Mouse (Mus musculus): ENCODE measurements at regions not wholly inside any gene's neighbourhood (a gene's known extent, or its start where the extent isn't known, plus 50 kb on each side); places are given as distances from the start of the nearest gene placed in this dataset.

- no peak for TF ChIP-seq POLR2A (IDR thresholded peaks at IDR 0.05; ENCODE audit: control insufficient read depth, low read depth, low read length)
- TF ChIP-seq CTCF (IDR thresholded peaks at IDR 0.05; ENCODE audit: control insufficient read depth, insufficient read depth, insufficient replicate concordance, low read depth, low read length), result no peak
- no peak overlapping the region for H3K4me3 ChIP-seq (ENCODE audit: control insufficient read depth, low read depth, low read length)
- H3K27me3 ChIP-seq (ENCODE audit: control insufficient read depth, insufficient read depth, low read length), result no peaks in the 10 kb centered on the region
- H3K27ac ChIP-seq (ENCODE audit: control insufficient read depth, insufficient read depth, low read depth, low read length), result no peak overlapping the region
- no peaks in the 10 kb centered on the region for H3K4me1 ChIP-seq (ENCODE audit: control insufficient read depth, insufficient read depth, low read length)
- no peaks in the 10 kb centered on the region for H3K36me3 ChIP-seq (ENCODE audit: control insufficient read depth, insufficient read depth, low read length)
Observed at GRCm38 (mm10) chr16:92955508-92955907, 129.6 kb upstream of the Runx1 start.

DNA sequence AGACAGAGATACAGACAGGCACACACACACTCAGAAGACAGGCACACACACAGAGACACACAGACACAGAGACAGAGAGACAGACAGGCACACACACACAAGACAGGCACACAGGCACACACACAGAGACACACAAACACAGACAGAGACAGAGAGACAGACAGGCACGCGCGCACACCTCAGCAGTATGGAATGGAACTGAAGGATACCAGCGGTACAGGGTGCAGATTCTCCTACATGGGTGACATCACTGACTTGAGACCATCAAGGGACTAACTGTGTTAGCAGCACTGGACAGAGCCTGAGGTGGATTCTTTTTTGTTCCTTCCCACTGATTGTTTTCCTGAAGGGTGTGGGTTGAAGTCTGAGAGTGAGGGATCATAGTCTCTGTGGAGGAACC, 129.1 kb upstream of the Runx1 start:
- Histone ChIP-seq H3K36me3 (ENCODE audit: control insufficient read depth, insufficient read depth, low read length) (no peaks in the 10 kb centered on the region), H3K27ac (ENCODE audit: control insufficient read depth, insufficient read depth, low read depth, low read length) (no peak overlapping the region), H3K4me3 (ENCODE audit: control insufficient read depth, low read depth, low read length) (no peak overlapping the region), H3K27me3 (ENCODE audit: control insufficient read depth, insufficient read depth, low read length) (no peaks in the 10 kb centered on the region), H3K4me1 (ENCODE audit: control insufficient read depth, insufficient read depth, low read length) (no peaks in the 10 kb centered on the region)
- no peak for TF ChIP-seq CTCF (IDR thresholded peaks at IDR 0.05; ENCODE audit: control insufficient read depth, insufficient read depth, insufficient replicate concordance, low read depth, low read length)
- TF ChIP-seq POLR2A (IDR thresholded peaks at IDR 0.05; ENCODE audit: control insufficient read depth, low read depth, low read length), result no peak

GRCm38 (mm10) chr16:92953936-92954654, 128.1 kb upstream of the Runx1 start:
- H3K36me3 ChIP-seq (ENCODE audit: control insufficient read depth, insufficient read depth, low read length), result no peaks in the 10 kb centered on the region
- no peaks in the 10 kb centered on the region for H3K4me1 ChIP-seq (ENCODE audit: control insufficient read depth, insufficient read depth, low read length)
- TF ChIP-seq CTCF (IDR thresholded peaks at IDR 0.05; ENCODE audit: control insufficient read depth, insufficient read depth, insufficient replicate concordance, low read depth, low read length) (no peak), POLR2A (IDR thresholded peaks at IDR 0.05; ENCODE audit: control insufficient read depth, low read depth, low read length) (no peak)
- no peaks in the 10 kb centered on the region for H3K27me3 ChIP-seq (ENCODE audit: control insufficient read depth, insufficient read depth, low read length)
- no peak overlapping the region for H3K4me3 ChIP-seq (ENCODE audit: control insufficient read depth, low read depth, low read length)
- H3K27ac ChIP-seq (ENCODE audit: control insufficient read depth, insufficient read depth, low read depth, low read length), result no peak overlapping the region

DNA sequence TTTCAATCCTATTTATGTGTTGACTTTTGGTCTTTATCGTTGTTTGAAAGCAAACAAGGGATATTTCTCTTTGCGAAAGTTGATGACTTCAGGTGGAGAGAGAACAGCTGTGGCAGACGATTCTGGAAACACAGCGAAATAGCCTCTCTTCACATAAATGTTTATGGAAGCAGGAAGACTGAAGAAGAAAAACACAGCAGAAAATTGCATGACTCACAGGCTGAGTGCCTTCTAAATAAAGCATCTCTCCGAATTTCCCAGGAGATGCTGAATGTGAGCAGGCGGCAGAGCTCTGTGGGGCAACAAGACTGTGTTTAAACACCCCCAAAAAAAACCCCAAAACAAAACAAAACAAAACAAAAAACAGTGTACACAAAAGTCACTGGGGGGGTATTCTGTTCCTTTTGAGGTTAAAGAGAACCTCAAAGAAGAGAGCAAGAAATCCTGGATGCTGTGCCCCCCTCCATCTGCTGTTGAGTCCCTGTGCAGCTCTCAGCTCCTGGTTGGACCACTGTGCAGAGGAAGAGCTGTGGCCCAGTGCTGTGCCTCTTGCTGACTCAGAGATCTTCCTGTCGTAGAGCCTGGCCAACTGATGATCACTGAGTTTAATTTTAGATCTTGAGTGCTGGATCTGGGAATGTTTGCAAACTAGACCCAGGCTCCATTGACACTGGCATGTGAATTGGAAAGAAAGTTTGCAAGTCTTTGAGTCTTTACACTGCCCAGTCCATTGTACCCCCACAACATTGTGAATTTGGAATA, 126.6 kb upstream of the Runx1 start:
- H3K4me3 ChIP-seq (ENCODE audit: control insufficient read depth, low read depth, low read length), result no peak overlapping the region
- H3K27me3 ChIP-seq (ENCODE audit: control insufficient read depth, insufficient read depth, low read length), result no peaks in the 10 kb centered on the region
- TF ChIP-seq POLR2A (IDR thresholded peaks at IDR 0.05; ENCODE audit: control insufficient read depth, low read depth, low read length) (no peak), CTCF (IDR thresholded peaks at IDR 0.05; ENCODE audit: control insufficient read depth, insufficient read depth, insufficient replicate concordance, low read depth, low read length) (no peak)
- no peaks in the 10 kb centered on the region for H3K36me3 ChIP-seq (ENCODE audit: control insufficient read depth, insufficient read depth, low read length)
- no peak overlapping the region for H3K27ac ChIP-seq (ENCODE audit: control insufficient read depth, insufficient read depth, low read depth, low read length)
- no peaks in the 10 kb centered on the region for H3K4me1 ChIP-seq (ENCODE audit: control insufficient read depth, insufficient read depth, low read length)

GRCm38 (mm10) chr16:92951516-92951915, 125.6 kb upstream of the Runx1 start:
- Histone ChIP-seq H3K27me3 (ENCODE audit: control insufficient read depth, insufficient read depth, low read length) (no peaks in the 10 kb centered on the region), H3K4me1 (ENCODE audit: control insufficient read depth, insufficient read depth, low read length) (no peaks in the 10 kb centered on the region), H3K36me3 (ENCODE audit: control insufficient read depth, insufficient read depth, low read length) (no peaks in the 10 kb centered on the region), H3K4me3 (ENCODE audit: control insufficient read depth, low read depth, low read length) (no peak overlapping the region), H3K27ac (ENCODE audit: control insufficient read depth, insufficient read depth, low read depth, low read length) (no peak overlapping the region)
- TF ChIP-seq POLR2A (IDR thresholded peaks at IDR 0.05; ENCODE audit: control insufficient read depth, low read depth, low read length) (no peak), CTCF (IDR thresholded peaks at IDR 0.05; ENCODE audit: control insufficient read depth, insufficient read depth, insufficient replicate concordance, low read depth, low read length) (no peak)

- H3K27ac ChIP-seq (ENCODE audit: control insufficient read depth, insufficient read depth, low read depth, low read length), result no peak overlapping the region
- H3K4me3 ChIP-seq (ENCODE audit: control insufficient read depth, low read depth, low read length), result no peak overlapping the region
- H3K36me3 ChIP-seq (ENCODE audit: control insufficient read depth, insufficient read depth, low read length), result no peaks in the 10 kb centered on the region
- TF ChIP-seq CTCF (IDR thresholded peaks at IDR 0.05; ENCODE audit: control insufficient read depth, insufficient read depth, insufficient replicate concordance, low read depth, low read length) (no peak), POLR2A (IDR thresholded peaks at IDR 0.05; ENCODE audit: control insufficient read depth, low read depth, low read length) (no peak)
- no peaks in the 10 kb centered on the region for H3K4me1 ChIP-seq (ENCODE audit: control insufficient read depth, insufficient read depth, low read length)
- no peaks in the 10 kb centered on the region for H3K27me3 ChIP-seq (ENCODE audit: control insufficient read depth, insufficient read depth, low read length)
Observed at GRCm38 (mm10) chr16:92948494-92948893, 122.5 kb upstream of the Runx1 start.

DNA sequence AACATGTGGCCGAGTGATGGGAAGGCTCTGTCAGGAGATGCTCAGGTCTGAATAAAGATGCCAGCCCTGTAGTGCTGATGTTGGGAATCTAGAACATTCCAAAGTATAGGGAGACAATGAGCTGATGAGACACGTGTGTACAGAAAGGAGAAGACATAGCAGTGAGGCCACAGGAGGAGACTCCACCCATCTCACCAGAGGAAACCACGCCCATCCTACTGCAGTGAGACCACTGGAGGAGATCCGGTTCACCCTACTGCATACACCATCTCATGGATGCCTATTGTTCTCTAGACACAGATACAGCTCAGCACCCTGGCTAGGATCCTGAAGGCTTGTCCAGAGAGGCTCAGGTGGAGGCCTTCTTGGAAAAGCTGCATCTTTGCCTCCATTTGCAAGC, 120.6 kb upstream of the Runx1 start:
- H3K27me3 ChIP-seq (ENCODE audit: control insufficient read depth, insufficient read depth, low read length), result no peaks in the 10 kb centered on the region
- no peaks in the 10 kb centered on the region for H3K36me3 ChIP-seq (ENCODE audit: control insufficient read depth, insufficient read depth, low read length)
- H3K4me1 ChIP-seq (ENCODE audit: control insufficient read depth, insufficient read depth, low read length), result no peaks in the 10 kb centered on the region
- no peak overlapping the region for H3K4me3 ChIP-seq (ENCODE audit: control insufficient read depth, low read depth, low read length)
- H3K27ac ChIP-seq (ENCODE audit: control insufficient read depth, insufficient read depth, low read depth, low read length), result no peak overlapping the region
- TF ChIP-seq CTCF (IDR thresholded peaks at IDR 0.05; ENCODE audit: control insufficient read depth, insufficient read depth, insufficient replicate concordance, low read depth, low read length), result no peak
- TF ChIP-seq POLR2A (IDR thresholded peaks at IDR 0.05; ENCODE audit: control insufficient read depth, low read depth, low read length), result no peak
